Mouse (Mus musculus): Measurements from ENCODE around the gene H2-Q4.

The H2-Q4 gene

DNA sequence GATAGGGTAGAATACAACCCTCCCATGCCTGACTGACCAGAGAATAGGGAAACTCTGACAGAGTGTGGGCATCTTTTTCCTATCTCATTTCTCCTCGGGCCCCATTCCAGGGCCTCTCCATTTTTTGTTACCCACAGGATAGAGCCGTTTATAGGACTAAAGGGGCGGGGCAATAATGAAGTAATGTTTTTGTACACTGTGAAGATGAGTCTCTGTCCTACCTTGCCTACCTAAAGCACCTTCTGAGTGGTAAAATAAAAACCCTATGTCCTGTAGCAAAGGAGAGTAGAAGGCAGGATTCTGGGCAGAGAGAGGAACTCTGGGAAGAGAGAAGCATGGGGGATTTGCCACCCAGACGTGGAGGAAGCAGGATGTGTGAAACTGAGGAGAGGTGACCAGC, 40.1 kb downstream of the H2-Q4 start:
- in situ Hi-C loops (cut with MboI, MseI) = loop anchor here in 1 of 2 experiments (10.0 kb wide), 1 partner anchor 45 kb away; no protein-coding TSS in a partner anchor

- in situ Hi-C loops (cut with MboI, MseI) = loop anchor here in 1 of 2 experiments (5.0 kb wide), 1 partner anchor 37 kb away; no protein-coding TSS in a partner anchor
Observed at GRCm38 (mm10) chr17:35420206-35420810, 40.9 kb downstream of the H2-Q4 start.

- in situ Hi-C loops (cut with MboI, MseI) = loop anchor here in 1 of 2 experiments (5.0 kb wide), 1 partner anchor 36 kb away; no protein-coding TSS in a partner anchor
Observed at GRCm38 (mm10) chr17:35421331-35421730, 41.9 kb downstream of the H2-Q4 start.

DNA sequence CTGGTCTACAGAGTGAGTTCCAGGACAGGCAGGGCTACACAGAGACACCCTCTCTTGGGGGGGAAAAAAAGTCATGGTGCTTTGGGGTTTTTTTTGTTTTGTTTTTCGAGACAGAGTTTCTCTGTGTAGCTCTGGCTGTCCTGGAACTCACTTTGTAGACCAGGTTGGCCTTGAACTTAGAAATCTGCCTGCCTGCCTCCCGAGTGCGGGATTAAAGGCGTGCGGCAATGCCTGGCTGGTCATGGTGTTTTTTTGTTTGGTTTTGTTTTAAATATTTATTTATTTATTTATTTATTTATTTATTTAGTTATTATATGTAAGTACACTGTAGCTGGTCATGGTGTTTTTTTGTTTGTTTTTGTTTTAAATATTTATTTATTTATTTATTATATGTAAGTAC, 42.9 kb downstream of the H2-Q4 start:
- in situ Hi-C loops (cut with MboI, MseI) = loop anchor here in 1 of 2 experiments (5.0 kb wide), 1 partner anchor 35 kb away; no protein-coding TSS in a partner anchor

DNA sequence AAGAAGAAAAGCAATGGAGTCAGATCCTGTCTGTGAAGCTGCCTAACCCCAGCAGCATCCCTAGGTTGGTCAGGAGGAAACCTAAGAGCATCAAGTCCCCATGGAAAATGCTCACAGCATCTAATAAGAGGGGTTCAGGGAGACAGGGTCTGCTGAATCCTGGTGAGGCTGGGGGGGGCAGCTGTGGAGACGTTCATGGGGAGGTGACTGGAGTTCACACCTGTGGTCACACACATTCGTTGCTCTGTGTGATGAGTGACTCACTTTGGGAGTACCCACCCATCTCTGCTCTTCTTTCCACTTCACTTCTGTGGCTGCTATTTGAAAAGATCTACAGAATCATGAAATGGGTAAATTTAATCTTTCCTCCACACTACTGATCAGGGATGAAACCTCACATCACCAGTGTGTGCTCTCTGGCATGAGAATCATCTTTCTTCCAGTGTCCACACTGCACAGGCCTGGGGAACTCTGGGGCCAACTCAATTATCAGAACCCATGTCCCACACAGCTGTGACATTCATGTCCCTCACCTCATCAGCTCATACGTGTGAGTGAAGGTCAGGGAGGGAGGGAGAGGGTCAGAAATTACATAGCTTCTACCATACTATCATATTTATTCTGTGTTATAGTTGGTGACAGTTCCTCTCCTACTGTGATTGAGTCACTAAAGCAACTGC, 43.9 kb downstream of the H2-Q4 start:
- in situ Hi-C loops (cut with MboI, MseI) = loop anchor here in 1 of 2 experiments (5.0 kb wide), 1 partner anchor 34 kb away; no protein-coding TSS in a partner anchor

GRCm38 (mm10) chr17:35424106-35424505, 44.7 kb downstream of the H2-Q4 start:
- in situ Hi-C loops (cut with MboI, MseI) = loop anchor here in 1 of 2 experiments (5.0 kb wide), 1 partner anchor 33 kb away; no protein-coding TSS in a partner anchor

GRCm38 (mm10) chr17:35424624-35425416, 45.4 kb downstream of the H2-Q4 start, which contains the start of gene H2-Q6:
H2-Q6 (plus strand) TSS chr17:35424850.
- in situ Hi-C loops (cut with MboI, MseI) = loop anchor here in 1 of 2 experiments (5.0 kb wide), 2 partner anchors 32 to 43 kb away; no protein-coding TSS in a partner anchor

GRCm38 (mm10) chr17:35425474-35425873, 46.1 kb downstream of the H2-Q4 start:
- in situ Hi-C loops (cut with MboI, MseI) = loop anchor here in 1 of 2 experiments (5.0 kb wide), 1 partner anchor 43 kb away; no protein-coding TSS in a partner anchor

- in situ Hi-C loops (cut with MboI, MseI) = loop anchor here in 1 of 2 experiments (5.0 kb wide), 1 partner anchor 47 kb away; no protein-coding TSS in a partner anchor
Observed at GRCm38 (mm10) chr17:35428883-35429282, 49.5 kb downstream of the H2-Q4 start.

DNA sequence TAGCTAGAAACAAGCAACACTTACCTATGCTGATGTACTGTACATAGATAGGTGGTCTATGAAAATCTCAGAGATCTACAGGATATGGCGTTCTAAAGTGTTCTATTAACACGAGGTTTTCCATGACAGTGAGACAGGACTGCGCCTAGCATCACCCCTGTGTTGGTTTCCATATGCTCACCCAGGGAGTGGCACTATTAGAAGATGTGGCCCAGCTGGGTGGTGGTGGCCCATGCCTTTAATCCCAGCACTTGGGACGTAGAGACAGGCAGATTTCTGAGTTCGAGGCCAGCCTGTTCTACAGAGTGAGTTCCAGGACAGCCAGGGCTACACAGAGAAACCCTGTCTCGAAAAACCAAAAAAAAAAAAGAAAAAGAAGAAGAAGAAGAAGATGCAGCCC, 51.3 kb downstream of the H2-Q4 start:
- in situ Hi-C loops (cut with MboI, MseI) = loop anchor here in 1 of 2 experiments (5.0 kb wide), 1 partner anchor 133 kb away; no protein-coding TSS in a partner anchor

DNA sequence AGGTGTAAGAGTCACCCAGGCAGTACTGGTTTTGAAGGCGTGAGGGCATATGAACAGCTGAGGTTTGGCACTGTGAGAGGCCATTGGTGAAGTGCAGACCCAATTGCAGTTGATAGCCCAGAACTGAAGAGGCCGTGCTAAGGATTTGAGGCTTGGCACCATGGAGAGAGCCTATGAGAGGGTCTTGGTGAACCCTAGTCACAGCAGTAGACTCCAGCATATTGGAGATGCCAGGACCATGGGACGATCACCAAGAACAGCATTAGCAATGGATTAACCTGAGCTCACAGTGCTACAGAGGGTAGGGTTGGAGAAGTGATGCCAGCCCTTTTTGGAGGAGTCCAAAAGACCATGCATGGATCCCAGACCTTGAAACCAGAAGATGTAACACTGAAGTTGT, 52.8 kb downstream of the H2-Q4 start:
- in situ Hi-C loops (cut with MboI, MseI) = loop anchor here in 1 of 2 experiments (5.0 kb wide), 1 partner anchor 135 kb away; no protein-coding TSS in a partner anchor

GRCm38 (mm10) chr17:35434836-35435235, 55.4 kb downstream of the H2-Q4 start:
- in situ Hi-C loops (cut with MboI, MseI) = loop anchor here in 1 of 2 experiments (5.0 kb wide), 1 partner anchor 138 kb away; no protein-coding TSS in a partner anchor
